Mouse (Mus musculus) left cerebral cortex, adult 8-10 months (tissue): Measurements from ENCODE around the gene Cdh23. TPM values are rescaled to one million over a fixed set of nuclear protein-coding genes. Genes with fewer than 3 reads are reported as not detected.

Source experiments
- DNase-seq, 2 experiments: peaks; one replicate each; pipeline ENCODE4 v3.0.0; 2022; ENCODE audit warnings: low spot score in 2 of 2
- total RNA-seq, 4 experiments: library from RNA; stranded (reverse); gene quantifications; 2 replicates each; pipeline ENCODE4 v1.2.4; 2022

Cdh23 gene
- total RNA-seq, 4 experiments from 2014 or later = 2.0 to 5.3 (median 4.2) TPM

DNA sequence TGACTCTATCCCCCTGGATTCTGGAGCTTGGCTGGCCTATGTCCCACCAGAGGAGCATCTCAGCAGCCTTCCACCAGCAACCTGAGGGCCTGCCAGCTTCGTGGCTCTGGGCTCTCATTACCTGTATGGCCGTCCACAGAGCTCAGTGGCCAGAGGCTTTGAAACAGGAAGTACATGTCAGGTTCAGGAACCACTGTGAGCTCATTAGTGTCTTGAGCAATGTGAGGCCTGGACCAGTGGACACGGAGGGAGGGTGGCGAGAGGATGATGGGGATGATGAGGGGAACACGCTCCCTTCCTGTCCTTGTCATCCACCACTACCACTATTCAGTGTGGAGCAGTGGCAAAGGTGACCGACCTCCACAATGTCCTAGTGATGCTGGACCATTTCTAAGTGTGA, 326.9 kb downstream of the Cdh23 start:
- no peak for DNase-seq

DNA sequence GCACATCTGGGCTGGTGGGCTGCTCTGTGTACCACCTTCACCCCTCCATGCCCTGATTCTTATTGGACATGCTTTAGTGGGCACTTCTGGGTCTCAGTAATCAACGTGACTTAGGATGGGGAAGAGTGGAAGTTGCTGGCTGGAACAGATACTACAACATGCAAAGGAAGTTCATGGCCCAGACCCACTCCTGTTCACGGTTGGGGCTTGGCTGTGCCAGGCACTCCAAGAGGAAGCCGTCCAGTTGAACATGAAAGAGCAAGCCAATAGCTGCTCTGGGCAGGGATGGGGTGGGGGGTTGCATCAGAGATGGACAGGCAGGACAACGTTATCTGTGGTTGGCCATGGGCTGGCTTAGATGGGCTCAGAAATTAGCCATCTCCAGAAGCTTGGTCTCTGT, 328.4 kb downstream of the Cdh23 start:
- no peak for DNase-seq

DNA sequence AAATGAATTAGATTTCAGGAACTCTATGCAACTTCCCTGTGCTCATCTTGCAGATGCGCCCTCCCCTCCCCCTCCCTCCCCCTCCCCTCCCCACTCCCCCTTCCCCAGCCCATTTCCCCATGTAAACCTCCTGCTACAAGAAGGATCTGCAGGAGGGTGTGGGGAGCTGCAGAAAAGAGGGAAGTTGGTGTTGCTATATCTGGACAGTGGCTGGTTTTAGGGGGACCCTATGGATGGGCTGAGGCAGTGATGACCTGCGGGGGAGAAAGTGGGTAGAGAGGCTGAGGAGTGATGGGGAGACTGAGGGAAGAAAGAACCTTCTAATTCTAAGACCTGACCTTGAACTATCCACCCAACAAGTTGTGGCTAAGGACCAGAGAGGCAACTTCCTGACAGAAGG, 329.1 kb downstream of the Cdh23 start:
- no peak for DNase-seq

DNA sequence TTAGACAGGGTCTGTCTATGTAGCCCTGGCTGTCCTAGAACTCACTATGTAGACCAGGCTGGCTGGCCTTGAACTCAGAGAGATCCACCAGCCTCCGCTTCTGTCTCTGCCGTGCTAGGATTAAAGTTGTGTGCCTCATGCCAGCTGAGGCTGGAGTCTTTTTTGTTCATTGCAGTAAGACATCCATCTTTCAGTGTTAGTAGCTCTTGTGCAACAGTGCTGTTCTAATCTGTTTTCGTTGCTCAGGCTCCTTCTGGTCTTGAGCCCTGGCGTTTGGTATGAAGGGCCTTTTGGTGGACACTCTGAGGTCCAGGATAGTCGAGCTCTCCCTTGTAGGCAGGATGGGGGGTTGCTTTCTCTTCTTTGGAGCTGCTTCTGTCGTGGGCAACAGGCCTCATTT, 332.9 kb downstream of the Cdh23 start:
- no peak for DNase-seq

DNA sequence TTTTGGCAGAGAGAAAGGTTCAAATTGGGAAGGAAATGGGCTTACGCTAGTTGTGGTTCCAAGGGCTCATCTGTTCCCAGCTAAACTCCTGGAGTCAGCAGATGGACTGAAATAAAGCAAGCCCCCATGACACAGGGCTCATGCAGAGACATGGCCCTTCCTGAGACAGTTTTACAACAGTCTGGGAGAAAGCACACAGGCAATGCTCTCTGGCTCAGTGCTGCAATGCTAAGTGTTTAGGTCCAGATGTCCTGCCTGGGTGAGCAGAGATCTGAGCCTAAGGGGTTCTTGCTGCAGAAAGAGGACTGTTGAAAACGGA, 334.0 kb downstream of the Cdh23 start:
- DNase-seq = no peak

DNA sequence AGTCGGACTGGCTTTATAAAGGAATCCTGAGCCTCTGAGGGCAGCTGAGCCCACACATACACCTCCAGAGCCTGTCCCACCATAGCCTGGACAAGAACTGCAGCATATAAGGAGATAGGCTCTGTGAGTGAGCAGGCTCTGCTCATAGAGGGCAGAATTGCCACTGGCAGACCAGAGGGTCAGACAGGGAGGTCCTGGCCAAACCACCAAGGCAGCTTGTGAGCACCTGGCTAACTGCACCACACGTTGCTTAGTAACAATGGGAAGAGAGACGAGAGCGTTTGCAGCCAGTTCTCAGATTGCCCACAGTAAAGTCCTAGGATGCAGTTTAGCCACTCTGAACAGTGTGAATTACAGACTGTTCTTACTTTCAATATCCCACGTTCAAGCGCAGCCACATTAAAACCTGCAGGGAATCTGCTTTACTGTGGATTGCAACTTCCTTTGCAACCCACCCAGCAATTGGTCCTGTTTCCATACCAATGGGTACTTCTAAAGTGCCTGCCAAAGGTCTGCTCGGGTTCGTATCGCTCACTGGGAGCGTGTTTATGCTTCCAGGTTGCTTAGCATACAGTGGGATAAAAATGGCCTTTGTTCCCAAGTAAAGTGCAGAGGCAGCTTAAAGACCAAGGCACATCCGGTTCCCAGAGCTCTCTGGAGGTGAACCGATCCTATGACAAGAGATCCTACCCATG, 334.5 kb downstream of the Cdh23 start:
- DNase-seq = no peak

DNA sequence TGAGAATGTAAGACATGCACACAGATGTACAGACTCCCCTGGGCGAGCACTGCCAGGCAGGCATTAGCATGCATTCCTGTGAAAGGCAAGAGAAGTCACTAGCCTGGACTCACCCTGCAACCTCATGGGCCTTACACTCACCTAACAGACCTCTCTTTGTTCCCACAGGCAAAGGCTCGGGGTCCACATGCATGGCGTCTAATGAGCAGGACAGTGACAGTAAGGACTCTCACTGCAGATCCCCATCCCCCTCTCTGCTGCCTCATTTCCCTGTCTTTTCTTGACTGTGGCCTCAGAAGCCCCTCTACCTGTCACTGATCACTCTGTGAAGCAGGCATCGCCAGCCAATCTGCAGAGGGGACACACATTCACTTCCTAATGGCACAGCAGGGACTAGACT, 337.5 kb downstream of the Cdh23 start:
- no peak for DNase-seq

DNA sequence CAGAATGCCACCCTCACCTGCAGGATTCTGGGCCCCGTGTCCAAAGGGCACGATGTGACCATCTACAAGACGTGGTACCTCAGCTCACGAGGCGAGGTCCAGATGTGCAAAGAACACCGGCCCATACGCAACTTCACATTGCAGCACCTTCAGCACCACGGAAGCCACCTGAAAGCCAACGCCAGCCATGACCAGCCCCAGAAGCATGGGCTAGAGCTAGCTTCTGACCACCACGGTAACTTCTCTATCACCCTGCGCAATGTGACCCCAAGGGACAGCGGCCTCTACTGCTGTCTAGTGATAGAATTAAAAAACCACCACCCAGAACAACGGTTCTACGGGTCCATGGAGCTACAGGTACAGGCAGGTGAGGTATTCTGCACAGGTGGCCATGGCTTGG, 338.4 kb downstream of the Cdh23 start:
- DNase-seq = no peak

DNA sequence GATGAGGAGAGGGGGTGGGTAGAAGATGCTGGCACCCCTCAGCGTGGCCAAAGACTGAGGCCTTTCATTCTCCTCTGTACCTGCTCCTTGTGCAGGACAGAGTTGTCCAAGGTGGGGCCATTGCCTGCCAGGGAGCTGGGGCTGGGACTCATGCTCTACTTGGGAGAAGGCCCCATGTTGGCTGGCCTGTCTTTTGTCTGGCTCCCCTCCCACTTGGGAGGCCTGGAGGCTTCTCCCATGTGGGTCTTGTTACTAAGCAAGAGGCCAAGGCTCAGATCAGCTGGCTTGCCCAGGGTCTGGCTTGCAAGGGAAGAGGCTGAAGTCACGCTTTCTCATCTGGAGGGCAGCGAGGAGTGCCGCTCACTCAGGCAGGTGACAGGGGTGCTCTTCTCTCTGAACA, 338.8 kb downstream of the Cdh23 start:
- DNase-seq = no peak

DNA sequence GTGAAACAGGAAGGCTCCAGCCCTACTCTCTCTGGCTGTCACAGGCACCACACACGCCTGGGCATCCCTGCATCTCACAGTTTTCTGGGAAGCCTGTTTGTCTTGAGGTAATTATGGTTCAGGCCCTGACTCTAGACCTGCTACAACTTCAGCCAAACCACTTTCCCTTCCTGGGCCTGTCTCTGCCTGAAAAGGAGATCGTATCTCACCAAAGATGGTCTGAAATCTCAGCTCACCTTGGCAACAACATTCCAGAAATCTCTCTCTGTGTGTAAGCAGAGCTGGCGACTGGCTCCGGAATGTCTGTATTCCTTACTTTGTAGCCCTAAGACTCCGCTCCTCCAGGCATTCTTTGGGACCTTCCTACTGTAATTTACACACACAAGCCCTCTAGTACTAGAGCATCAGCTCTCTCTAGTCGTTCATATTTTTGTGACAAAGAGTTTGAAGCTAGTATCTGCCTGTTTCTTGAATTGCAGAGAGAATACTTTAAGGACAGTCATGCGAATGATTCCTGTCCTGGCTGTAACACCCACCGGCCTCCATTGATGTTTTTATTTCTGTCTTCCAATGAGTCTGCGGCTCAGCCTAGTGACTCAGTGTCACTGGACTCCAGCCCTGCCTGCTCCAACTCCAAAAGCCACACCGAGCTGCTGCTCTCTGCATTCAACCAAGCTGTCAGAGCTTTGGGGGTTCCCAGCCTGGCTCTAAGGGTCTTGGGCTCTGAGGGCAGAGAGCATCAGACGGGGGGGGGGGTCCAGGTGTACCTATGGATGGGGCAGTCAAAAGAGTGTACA, 341.2 kb downstream of the Cdh23 start:
- no peak for DNase-seq

DNA sequence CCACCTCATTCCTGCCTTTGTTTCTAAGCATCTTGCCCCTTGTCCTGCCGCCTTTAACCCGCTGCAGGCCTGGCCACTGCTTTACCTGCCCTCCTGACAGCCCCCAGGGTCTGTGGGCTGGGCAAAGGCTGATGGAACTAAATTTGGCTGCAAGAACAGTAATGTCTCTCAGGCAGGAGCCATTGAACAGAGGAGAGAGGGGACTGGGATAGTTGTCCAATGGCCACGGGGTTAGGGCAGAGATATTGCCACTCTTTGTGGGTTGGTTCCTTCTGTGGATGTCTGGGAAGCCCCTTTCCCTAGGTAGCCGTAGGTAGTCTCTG, 342.3 kb downstream of the Cdh23 start:
- DNase-seq = no peak

DNA sequence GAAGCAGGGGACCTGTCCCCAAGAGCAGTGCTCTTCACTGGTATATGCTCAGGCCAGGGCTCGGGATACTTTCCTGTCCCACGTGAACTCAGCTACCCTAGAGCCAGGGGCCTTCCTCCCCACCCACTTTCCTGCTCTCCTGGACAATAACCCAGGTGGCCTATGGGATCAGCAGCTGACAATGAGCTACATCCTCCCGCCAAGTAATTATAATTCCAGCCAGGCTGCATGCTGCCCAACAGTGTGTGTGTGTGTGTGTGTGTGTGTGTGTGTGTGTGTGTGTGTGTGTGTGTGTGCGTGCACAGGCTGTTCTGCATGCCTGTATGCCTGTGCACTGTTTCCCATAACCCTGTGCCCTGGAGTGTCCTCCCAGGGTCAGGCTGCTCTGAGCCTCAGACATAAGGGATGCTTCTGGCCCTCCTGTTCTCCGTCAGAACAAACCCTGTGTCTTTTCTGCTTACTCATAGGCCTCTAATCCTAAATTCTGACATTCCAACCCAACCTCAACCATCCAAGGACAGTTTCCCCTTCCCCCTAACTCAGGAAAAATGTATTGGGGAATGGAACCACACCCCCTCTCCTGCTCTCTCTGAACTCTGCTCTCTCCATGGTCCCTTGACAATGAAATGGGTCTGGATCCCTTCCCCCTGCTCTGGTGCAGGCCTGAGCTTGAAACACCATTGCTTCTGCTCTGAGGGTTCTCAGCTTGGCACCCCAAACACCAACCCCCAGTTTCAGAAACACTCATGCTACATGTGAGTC, 342.9 kb downstream of the Cdh23 start:
- DNase-seq = no peak

DNA sequence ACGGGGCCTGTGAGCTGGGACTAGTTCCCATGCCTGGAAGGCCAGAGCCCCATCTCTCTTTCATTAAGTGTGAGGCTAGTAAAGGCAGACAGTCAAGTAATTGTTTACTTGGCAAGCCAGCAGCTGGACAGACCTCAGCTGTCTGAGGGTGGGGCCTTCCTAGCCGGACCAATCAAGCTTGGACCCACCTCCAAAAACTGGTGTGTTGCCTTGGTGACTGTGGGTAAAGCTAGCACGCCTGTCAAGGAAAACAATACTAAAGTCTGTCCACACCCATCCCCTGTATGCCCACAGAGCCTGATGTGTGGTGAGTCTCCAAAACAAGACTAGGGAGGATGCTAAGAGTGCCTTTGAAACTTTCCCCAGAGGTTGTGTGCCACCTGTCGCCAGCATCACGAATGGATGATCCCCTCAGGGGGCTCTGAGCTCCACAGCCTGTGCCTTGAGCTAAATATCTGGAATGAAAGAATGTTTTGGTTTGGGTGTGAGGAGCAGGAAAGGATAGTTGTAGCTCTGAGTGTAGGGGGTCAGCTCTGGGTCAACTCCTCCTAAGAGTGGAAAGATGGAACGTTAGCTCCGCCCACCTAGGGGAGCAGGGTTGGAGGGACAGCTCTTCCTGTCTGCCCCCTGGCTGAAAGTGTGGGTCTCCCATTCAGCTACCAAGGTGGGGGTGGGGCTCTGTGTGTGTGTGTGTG, 344.4 kb downstream of the Cdh23 start:
- no peak for DNase-seq

DNA sequence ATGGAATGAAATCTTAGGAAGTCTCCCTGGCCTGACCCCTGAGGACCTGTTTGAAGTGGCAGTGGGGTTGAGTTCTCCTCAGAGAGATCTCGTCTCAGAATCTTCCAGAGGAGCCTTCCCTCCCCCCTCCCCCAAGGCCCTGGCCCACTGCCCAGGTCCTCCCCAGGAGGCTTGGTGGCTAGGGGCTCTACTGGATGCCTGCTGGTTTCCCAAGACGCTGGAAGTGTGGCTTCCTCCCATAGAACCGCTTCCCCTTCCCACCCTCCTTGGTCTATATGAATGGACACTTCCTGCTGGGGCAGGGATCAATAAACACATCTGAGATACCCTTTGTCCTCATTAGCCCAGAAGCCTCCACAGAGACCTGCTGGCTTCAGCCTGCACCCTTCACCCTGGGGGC, 345.0 kb downstream of the Cdh23 start:
- DNase-seq = no peak

DNA sequence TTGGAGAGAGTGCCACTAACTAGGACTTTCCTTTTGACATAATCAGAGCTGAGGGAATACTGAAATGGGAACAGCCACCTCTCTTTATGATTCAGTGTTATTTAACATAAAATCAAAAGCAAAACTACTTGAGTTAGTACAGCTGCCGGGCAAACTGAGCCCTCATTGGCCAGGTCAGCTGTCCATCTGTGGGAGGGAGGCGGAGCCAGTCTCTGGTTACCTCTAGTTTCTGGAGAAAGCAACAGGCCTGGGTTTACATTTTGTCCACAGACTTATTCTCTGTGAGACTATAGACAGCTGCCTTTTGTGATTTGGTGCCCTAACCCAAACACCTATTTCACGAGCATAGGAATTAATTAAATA, 345.5 kb downstream of the Cdh23 start:
- DNase-seq = peak; percentile 39 to 59

DNA sequence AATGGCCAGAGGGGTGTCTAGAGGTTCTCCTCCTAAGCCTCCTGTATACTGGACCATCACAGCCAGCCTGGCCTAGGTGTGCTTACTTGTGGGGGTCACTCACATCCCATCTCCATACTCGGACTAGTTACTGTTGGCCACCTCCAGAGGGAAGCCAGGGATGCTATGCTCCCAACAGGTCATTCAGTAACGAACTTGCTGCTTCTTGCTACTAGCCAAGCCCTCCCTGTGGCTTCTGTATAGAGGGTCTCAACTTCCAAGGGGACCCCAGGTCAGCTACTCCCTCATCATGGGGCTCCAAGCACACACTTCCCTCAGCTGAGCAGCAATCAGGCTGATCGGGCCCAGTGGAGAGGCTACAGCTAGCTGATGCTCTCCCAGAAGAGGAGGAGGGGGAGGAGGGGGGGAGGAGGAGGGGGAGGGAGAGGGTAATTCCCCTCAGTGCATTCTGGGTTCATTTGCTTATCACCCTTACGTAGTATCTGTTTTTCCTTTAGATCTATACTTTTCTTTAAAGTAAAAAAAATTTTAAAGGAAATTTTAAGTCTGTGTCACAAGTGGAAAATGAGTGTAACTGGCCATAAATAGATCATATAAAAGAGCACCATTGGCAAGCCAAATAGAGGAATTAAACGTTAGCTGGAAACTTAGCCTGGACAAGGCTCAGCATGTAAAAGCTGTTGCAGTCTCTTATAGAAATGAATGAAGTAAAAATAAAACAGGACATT, 346.0 kb downstream of the Cdh23 start:
- DNase-seq = no peak

DNA sequence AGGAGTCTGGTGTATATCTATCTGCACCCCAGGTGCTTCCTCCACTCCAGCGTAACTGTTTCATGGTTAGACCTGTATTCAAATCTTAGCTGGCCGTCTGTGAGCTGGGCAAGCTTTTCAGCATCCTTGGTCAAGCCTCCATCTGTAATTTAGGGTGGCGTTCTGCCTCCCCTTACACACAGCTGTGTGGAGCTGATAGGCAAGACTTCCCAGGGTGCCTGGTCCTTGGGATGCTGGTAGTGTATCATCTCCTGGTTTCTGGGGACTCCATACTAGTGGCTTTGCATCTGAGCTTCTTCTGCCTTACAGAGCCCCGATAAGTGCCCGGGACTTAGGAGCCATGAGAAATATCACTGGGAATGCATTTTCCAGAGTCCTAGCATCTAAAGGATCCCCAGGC, 346.6 kb downstream of the Cdh23 start:
- DNase-seq = no peak

DNA sequence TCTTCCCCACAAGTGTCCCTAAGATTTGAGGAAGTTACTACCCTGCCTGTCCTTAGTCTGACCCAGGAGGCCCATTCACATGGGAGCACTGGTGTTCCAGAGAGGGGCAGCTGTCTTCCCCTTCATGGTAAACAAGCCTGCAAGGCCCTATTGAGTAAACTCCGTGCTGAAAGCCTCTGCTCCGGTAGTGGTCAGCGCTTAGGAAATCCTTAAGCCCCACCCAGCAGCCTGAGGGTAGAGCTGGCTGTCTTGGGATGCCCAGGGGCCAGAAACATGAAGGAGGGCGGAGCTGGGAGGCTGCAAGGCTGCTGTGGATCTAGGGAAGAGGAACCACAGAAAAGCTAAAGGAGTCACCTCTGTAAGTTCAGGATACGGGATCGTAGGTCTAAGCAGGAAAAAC, 347.2 kb downstream of the Cdh23 start:
- no peak for DNase-seq

DNA sequence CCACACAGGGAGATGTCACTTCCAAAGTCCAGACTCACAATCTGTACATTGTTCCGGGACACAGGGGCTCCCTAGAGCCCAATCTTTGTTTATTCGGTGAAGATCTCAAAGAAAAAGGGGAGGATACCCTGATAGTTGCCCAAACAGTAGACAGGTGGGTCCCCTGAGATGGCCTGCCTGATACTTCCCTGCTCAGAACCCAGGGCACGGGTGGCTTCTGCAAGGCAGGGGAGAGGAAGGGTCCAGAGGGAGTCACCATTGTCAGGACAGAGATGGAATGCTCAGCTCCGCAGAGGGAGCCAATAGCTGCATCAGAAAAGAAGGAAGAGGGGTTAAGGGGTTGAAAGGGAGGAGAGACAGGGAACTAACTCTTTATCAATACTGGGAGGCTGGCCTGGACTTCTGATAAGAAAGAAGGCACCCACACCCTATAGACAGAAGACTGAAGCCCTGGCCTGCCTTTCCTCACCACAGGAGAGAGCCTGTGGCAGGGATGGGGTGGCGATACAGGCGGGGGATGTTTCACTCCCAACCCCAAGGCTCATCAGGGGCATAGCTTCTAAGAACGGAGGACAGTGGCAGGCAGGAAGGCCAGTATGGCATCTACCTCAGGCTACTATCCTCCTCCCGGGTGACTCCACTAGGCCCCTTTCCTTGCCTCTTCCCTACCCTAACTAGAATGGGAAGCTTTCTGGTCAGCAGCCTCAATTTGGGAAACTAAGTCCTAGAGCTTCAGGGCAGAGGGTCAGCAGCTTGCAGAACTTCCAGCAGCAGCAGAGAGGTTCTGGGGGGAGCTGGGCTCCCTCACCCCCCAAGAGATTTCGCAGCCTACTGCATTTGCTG, 348.3 kb downstream of the Cdh23 start:
- DNase-seq = no peak

DNA sequence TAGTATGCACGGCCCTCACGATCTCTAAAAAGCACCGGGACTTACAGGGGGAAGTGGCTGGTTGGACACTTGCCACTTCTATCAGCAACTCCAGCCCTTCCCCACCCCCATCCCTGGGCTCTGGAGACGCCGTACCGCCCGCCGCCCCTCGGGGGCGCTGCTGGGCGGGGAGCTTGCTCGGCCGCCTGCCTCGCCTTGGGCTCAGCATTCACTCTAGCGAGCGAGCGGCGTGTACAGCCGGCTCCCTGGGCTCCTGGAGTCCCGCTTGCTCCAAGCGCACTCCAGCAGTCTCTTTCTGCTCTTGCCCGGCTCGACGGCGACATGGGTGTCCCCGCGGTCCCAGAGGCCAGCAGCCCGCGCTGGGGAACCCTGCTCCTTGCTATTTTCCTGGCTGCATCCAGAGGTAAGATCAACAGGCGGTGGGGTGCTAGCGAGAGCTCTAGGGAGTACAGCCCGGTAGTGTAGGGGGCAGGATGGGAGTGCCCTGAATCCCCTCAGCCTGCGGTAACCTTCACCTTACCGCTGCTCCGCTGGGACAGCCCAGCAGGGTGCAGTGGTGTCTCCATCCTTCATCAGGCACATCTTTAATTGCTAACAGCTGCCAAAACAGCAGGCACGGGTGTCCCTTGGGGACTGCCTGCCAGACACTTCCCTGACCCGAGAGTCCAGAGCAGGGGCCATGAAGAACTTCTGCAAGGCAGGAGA, 349.4 kb downstream of the Cdh23 start, which contains the start of gene Vsir:
Gene Vsir (plus strand): TSS at position 151 of the 705 bp plus-strand sequence.
- peak; percentile 23 to 39 for DNase-seq
